Mouse (Mus musculus): ENCODE measurements around the gene Ankrd50. TPM values are rescaled to one million over a fixed set of nuclear protein-coding genes. Genes with fewer than 3 reads are reported as not detected.

Gene Ankrd50
- polyA plus RNA-seq, 2 experiments = 29.4 to 46.5 TPM

- TF ChIP-seq POLR2A (IDR thresholded peaks at IDR 0.05; ENCODE audit: borderline replicate concordance, extremely low read depth, insufficient read depth, insufficient read length) = no peak
- H3K4me1 ChIP-seq (ENCODE audit: control insufficient read depth, insufficient read depth, low read length) = no peaks in the 10 kb centered on the region
- no peak overlapping the region for H3K4me2 ChIP-seq (replicated peaks; ENCODE audit: low read depth, low read length, severe bottlenecking)
- H3K27ac ChIP-seq (replicated peaks; ENCODE audit: low read depth, low read length) = no peak overlapping the region
- WGBS = 81% methylated on average over 5 of the region's 5 CpGs
- H3K9ac ChIP-seq (ENCODE audit: low read depth, low read length, severe bottlenecking) = no peak overlapping the region
- DNase-seq (ENCODE audit: low spot score) (no peak), ATAC-seq (ENCODE audit: low FRiP score, low read depth) (no peak)
- peaks cover 3% of the 10 kb centered on the region; the same call in 1 of the 2 replicates for H3K9me3 ChIP-seq (ENCODE audit: control insufficient read depth, low read length)
- H3K4me3 ChIP-seq (replicated peaks; ENCODE audit: low read length) = no peak overlapping the region
- no peaks in the 10 kb centered on the region for H3K27me3 ChIP-seq (ENCODE audit: control insufficient read depth, insufficient read depth, low read length)
- H3K36me3 ChIP-seq (ENCODE audit: control insufficient read depth, insufficient read depth, low read length) = no peaks in the 10 kb centered on the region
Measured at GRCm38 (mm10) chr3:38431461-38431860, 53.2 kb downstream of the Ankrd50 start.

DNA sequence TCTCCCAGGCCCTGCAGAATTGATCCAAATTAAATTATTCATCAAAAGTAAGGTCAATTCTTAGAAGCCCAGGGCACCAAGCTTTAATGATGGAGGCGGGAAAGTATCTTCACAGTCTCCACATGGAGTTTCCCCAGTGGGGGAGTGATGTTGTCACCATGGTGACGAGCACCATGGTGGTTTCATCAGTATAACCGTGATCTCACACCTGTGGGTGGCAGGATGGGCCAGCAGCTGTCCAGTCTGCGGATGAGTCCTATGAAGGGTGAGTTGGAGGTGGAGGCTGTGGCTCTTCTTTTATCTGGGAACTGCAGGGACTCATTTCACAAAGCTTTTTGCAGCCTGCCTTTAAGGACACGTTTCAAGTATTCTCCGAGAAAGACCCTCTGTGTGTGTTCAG is 53.6 kb downstream of the Ankrd50 start:
- Histone ChIP-seq H3K36me3 (ENCODE audit: control insufficient read depth, insufficient read depth, low read length) (no peaks in the 10 kb centered on the region), H3K27me3 (ENCODE audit: control insufficient read depth, insufficient read depth, low read length) (no peaks in the 10 kb centered on the region), H3K4me3 (replicated peaks; ENCODE audit: low read length) (no peak overlapping the region), H3K9ac (ENCODE audit: low read depth, low read length, severe bottlenecking) (no peak overlapping the region), H3K9me3 (ENCODE audit: control insufficient read depth, low read length) (peaks cover 3% of the 10 kb centered on the region; the same call in 1 of the 2 replicates), H3K4me2 (replicated peaks; ENCODE audit: low read depth, low read length, severe bottlenecking) (no peak overlapping the region), H3K27ac (replicated peaks; ENCODE audit: low read depth, low read length) (no peak overlapping the region), H3K4me1 (ENCODE audit: control insufficient read depth, insufficient read depth, low read length) (no peaks in the 10 kb centered on the region)
- WGBS = 82% methylated on average over 6 of the region's 6 CpGs
- ATAC-seq (ENCODE audit: low FRiP score, low read depth) (no peak), DNase-seq (ENCODE audit: low spot score) (no peak)
- no peak for TF ChIP-seq POLR2A (IDR thresholded peaks at IDR 0.05; ENCODE audit: borderline replicate concordance, extremely low read depth, insufficient read depth, insufficient read length)

DNA sequence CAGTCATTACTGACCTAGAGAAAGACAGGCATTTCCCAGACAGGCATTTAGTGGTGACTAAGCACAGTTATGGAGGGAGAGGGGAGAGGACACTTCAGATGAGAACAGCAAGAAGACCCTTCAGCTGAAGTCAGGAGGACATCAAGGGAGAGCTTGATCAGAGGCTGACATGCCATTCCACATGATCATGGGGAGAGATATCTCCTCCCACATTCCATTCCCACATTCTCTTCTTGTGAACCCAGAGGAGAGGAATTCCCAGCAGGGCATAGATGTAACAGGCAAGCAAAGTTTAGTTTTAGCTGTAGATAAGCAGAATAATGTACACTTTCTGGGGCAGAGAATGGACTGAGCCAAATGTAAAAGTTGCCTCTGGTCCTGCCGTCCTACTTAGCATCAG is 57.4 kb downstream of the Ankrd50 start:
- Histone ChIP-seq H3K4me2 (replicated peaks; ENCODE audit: low read depth, low read length, severe bottlenecking) (no peak overlapping the region), H3K9me3 (ENCODE audit: control insufficient read depth, low read length) (no peaks in the 10 kb centered on the region), H3K27ac (replicated peaks; ENCODE audit: low read depth, low read length) (no peak overlapping the region), H3K9ac (ENCODE audit: low read depth, low read length, severe bottlenecking) (no peak overlapping the region), H3K4me1 (ENCODE audit: control insufficient read depth, insufficient read depth, low read length) (no peaks in the 10 kb centered on the region), H3K36me3 (ENCODE audit: control insufficient read depth, insufficient read depth, low read length) (no peaks in the 10 kb centered on the region), H3K4me3 (replicated peaks; ENCODE audit: low read length) (no peak overlapping the region), H3K27me3 (ENCODE audit: control insufficient read depth, insufficient read depth, low read length) (no peaks in the 10 kb centered on the region)
- no peak for DNase-seq (ENCODE audit: low spot score)
- ATAC-seq (ENCODE audit: low FRiP score, low read depth) = no peak
- TF ChIP-seq POLR2A (IDR thresholded peaks at IDR 0.05; ENCODE audit: borderline replicate concordance, extremely low read depth, insufficient read depth, insufficient read length) = no peak
- WGBS = 87% methylated on average over 1 of the region's 1 CpGs

- H3K27ac ChIP-seq (replicated peaks; ENCODE audit: low read depth, low read length) = no peak overlapping the region
- H3K4me3 ChIP-seq (replicated peaks; ENCODE audit: low read length) = no peak overlapping the region
- no peak for TF ChIP-seq POLR2A (IDR thresholded peaks at IDR 0.05; ENCODE audit: borderline replicate concordance, extremely low read depth, insufficient read depth, insufficient read length)
- H3K27me3 ChIP-seq (ENCODE audit: control insufficient read depth, insufficient read depth, low read length) = no peaks in the 10 kb centered on the region
- DNase-seq (ENCODE audit: low spot score) (no peak), ATAC-seq (ENCODE audit: low FRiP score, low read depth) (no peak)
- H3K4me2 ChIP-seq (replicated peaks; ENCODE audit: low read depth, low read length, severe bottlenecking) = no peak overlapping the region
- H3K4me1 ChIP-seq (ENCODE audit: control insufficient read depth, insufficient read depth, low read length) = no peaks in the 10 kb centered on the region
- no peaks in the 10 kb centered on the region for H3K36me3 ChIP-seq (ENCODE audit: control insufficient read depth, insufficient read depth, low read length)
- H3K9ac ChIP-seq (ENCODE audit: low read depth, low read length, severe bottlenecking) = no peak overlapping the region
- no peaks in the 10 kb centered on the region for H3K9me3 ChIP-seq (ENCODE audit: control insufficient read depth, low read length)
- WGBS = 87% methylated on average over 4 of the region's 4 CpGs
Measured at GRCm38 (mm10) chr3:38423966-38424365, 60.7 kb downstream of the Ankrd50 start.

DNA sequence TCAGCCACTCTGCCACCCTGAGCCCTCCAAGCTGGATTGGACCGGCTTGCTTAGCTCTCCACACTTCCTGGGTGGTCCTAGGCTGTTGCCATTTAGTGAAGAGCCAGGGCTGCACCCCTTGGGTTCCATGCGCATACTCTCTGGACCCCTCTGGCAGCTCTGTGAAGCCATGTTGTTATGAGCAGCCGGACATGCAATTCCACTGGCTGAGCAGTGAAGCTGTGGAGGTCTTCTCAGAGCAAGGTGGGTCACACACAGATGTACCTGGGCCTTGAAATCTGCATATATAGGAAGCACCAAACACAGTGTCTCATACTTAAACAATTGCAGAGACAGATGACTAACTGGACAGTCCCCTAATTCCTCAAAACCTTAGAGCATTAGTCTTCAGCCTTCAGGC is 64.7 kb downstream of the Ankrd50 start:
- no peak for ATAC-seq (ENCODE audit: low FRiP score, low read depth)
- Histone ChIP-seq H3K4me3 (replicated peaks; ENCODE audit: low read length) (no peak overlapping the region), H3K9ac (ENCODE audit: low read depth, low read length, severe bottlenecking) (no peak overlapping the region), H3K9me3 (ENCODE audit: control insufficient read depth, low read length) (no peaks in the 10 kb centered on the region), H3K27ac (replicated peaks; ENCODE audit: low read depth, low read length) (no peak overlapping the region), H3K27me3 (ENCODE audit: control insufficient read depth, insufficient read depth, low read length) (no peaks in the 10 kb centered on the region), H3K4me2 (replicated peaks; ENCODE audit: low read depth, low read length, severe bottlenecking) (no peak overlapping the region), H3K4me1 (ENCODE audit: control insufficient read depth, insufficient read depth, low read length) (no peaks in the 10 kb centered on the region), H3K36me3 (ENCODE audit: control insufficient read depth, insufficient read depth, low read length) (no peaks in the 10 kb centered on the region)
- no peak for TF ChIP-seq POLR2A (IDR thresholded peaks at IDR 0.05; ENCODE audit: borderline replicate concordance, extremely low read depth, insufficient read depth, insufficient read length)
- 87% methylated on average over 3 of the region's 3 CpGs for WGBS
- no peak for DNase-seq (ENCODE audit: low spot score)

Data from limb, embryonic 14.5 days (tissue).